Mouse (Mus musculus): ENCODE measurements around the gene Cenpa. TPM values are rescaled to one million over a fixed set of nuclear protein-coding genes. Genes with fewer than 3 reads are reported as not detected.

The Cenpa gene
- polyA plus RNA-seq (2015; fragmentation: Nextera tagmentation; extraction: Ambion mirVana): 58.1 and 79.9 TPM in 2 replicates

- H3K4me3 ChIP-seq (ENCODE audit: low read depth, low read length): peak within 1 kb of the TSS; percentile 86
- H3K27ac ChIP-seq (replicated peaks): peak within 1 kb of the TSS; percentile 85
- H3K9ac ChIP-seq (ENCODE audit: low read length): peak within 1 kb of the TSS; percentile 79
- ATAC-seq (ENCODE audit: low FRiP score, low TSS enrichment) (peak; percentile 94), DNase-seq (ENCODE audit: low spot score) (peak; percentile 89)
- no peaks in the 10 kb centered on the region for H3K9me3 ChIP-seq (ENCODE audit: control insufficient read depth, low read length)
- no peaks in the 10 kb centered on the region for H3K36me3 ChIP-seq (ENCODE audit: control insufficient read depth, insufficient read depth, low read length)
- WGBS: 1% methylated on average over 40 of the region's 40 CpGs
- peak within 1 kb of the TSS; percentile 94 for H3K4me2 ChIP-seq (replicated peaks; ENCODE audit: low read depth)
- TF ChIP-seq CTCF (IDR thresholded peaks at IDR 0.05; ENCODE audit: low read depth) (no peak), EP300 (optimal IDR thresholded peaks at IDR 0.05) (no peak)
- H3K4me1 ChIP-seq (replicated peaks; ENCODE audit: control insufficient read depth, insufficient read depth): no peaks in the 10 kb centered on the region
- H3K27me3 ChIP-seq (ENCODE audit: control insufficient read depth, insufficient read depth, low read length): no peaks in the 10 kb centered on the region
Measured at GRCm38 (mm10) chr5:30666391-30667195, at the start of gene Cenpa. Gene Cenpa (plus strand): TSS chr5:30666777.

- Histone ChIP-seq H3K4me1 (replicated peaks; ENCODE audit: control insufficient read depth, insufficient read depth) (peaks cover 14% of the 10 kb centered on the region), H3K9ac (ENCODE audit: low read length) (no peak overlapping the region; the same call in 1 of the 2 replicates), H3K27me3 (ENCODE audit: control insufficient read depth, insufficient read depth, low read length) (no peaks in the 10 kb centered on the region), H3K9me3 (ENCODE audit: control insufficient read depth, low read length) (no peaks in the 10 kb centered on the region), H3K27ac (replicated peaks) (peak overlapping the region; percentile 75), H3K4me2 (replicated peaks; ENCODE audit: low read depth) (0 out of 2 replicates have a peak overlapping the region, but pooled peaks have one; percentile 1), H3K36me3 (ENCODE audit: control insufficient read depth, insufficient read depth, low read length) (no peaks in the 10 kb centered on the region), H3K4me3 (ENCODE audit: low read depth, low read length) (no peak overlapping the region)
- 19% methylated on average over 3 of the region's 3 CpGs for WGBS
- DNase-seq (ENCODE audit: low spot score): no peak
- no peak for TF ChIP-seq CTCF (IDR thresholded peaks at IDR 0.05; ENCODE audit: low read depth)
- TF ChIP-seq EP300 (optimal IDR thresholded peaks at IDR 0.05): no peak
- 0 out of 2 replicates have a peak, but pooled peaks have one; percentile 15 for ATAC-seq (ENCODE audit: low FRiP score, low TSS enrichment)
Measured at GRCm38 (mm10) chr5:30617357-30617756, 49.2 kb upstream of the Cenpa start.

GRCm38 (mm10) chr5:30617851-30618250 lies 48.7 kb upstream of the Cenpa start:
- Histone ChIP-seq H3K9ac (ENCODE audit: low read length) (0 out of 2 replicates have a peak overlapping the region, but pooled peaks have one; percentile 2), H3K36me3 (ENCODE audit: control insufficient read depth, insufficient read depth, low read length) (no peaks in the 10 kb centered on the region), H3K9me3 (ENCODE audit: control insufficient read depth, low read length) (no peaks in the 10 kb centered on the region), H3K4me1 (replicated peaks; ENCODE audit: control insufficient read depth, insufficient read depth) (peaks cover 14% of the 10 kb centered on the region), H3K4me2 (replicated peaks; ENCODE audit: low read depth) (no peak overlapping the region), H3K4me3 (ENCODE audit: low read depth, low read length) (no peak overlapping the region), H3K27ac (replicated peaks) (peak overlapping the region; percentile 75), H3K27me3 (ENCODE audit: control insufficient read depth, insufficient read depth, low read length) (no peaks in the 10 kb centered on the region)
- WGBS: 29% methylated on average over 11 of the region's 11 CpGs
- ATAC-seq (ENCODE audit: low FRiP score, low TSS enrichment): peak; percentile 30
- TF ChIP-seq CTCF (IDR thresholded peaks at IDR 0.05; ENCODE audit: low read depth): no peak
- no peak for TF ChIP-seq EP300 (optimal IDR thresholded peaks at IDR 0.05)
- peak; percentile 86 for DNase-seq (ENCODE audit: low spot score)

GRCm38 (mm10) chr5:30618376-30619003 lies 48.1 kb upstream of the Cenpa start:
- peak overlapping the region; percentile 75 for H3K27ac ChIP-seq (replicated peaks)
- no peak for TF ChIP-seq CTCF (IDR thresholded peaks at IDR 0.05; ENCODE audit: low read depth)
- TF ChIP-seq EP300 (optimal IDR thresholded peaks at IDR 0.05): no peak
- H3K4me2 ChIP-seq (replicated peaks; ENCODE audit: low read depth): no peak overlapping the region
- no peak overlapping the region for H3K4me3 ChIP-seq (ENCODE audit: low read depth, low read length)
- ATAC-seq (ENCODE audit: low FRiP score, low TSS enrichment) (no peak), DNase-seq (ENCODE audit: low spot score) (no peak)
- H3K27me3 ChIP-seq (ENCODE audit: control insufficient read depth, insufficient read depth, low read length): no peaks in the 10 kb centered on the region
- 75% methylated on average over 8 of the region's 8 CpGs for WGBS
- H3K36me3 ChIP-seq (ENCODE audit: control insufficient read depth, insufficient read depth, low read length): no peaks in the 10 kb centered on the region
- H3K4me1 ChIP-seq (replicated peaks; ENCODE audit: control insufficient read depth, insufficient read depth): peaks cover 14% of the 10 kb centered on the region
- H3K9me3 ChIP-seq (ENCODE audit: control insufficient read depth, low read length): no peaks in the 10 kb centered on the region
- no peak overlapping the region for H3K9ac ChIP-seq (ENCODE audit: low read length)

- ATAC-seq (ENCODE audit: low FRiP score, low TSS enrichment): no peak
- Histone ChIP-seq H3K27me3 (ENCODE audit: control insufficient read depth, insufficient read depth, low read length) (no peaks in the 10 kb centered on the region), H3K4me2 (replicated peaks; ENCODE audit: low read depth) (no peak overlapping the region), H3K4me3 (ENCODE audit: low read depth, low read length) (no peak overlapping the region), H3K9me3 (ENCODE audit: control insufficient read depth, low read length) (no peaks in the 10 kb centered on the region), H3K4me1 (replicated peaks; ENCODE audit: control insufficient read depth, insufficient read depth) (peaks cover 9% of the 10 kb centered on the region), H3K9ac (ENCODE audit: low read length) (no peak overlapping the region), H3K36me3 (ENCODE audit: control insufficient read depth, insufficient read depth, low read length) (no peaks in the 10 kb centered on the region), H3K27ac (replicated peaks) (no peak overlapping the region)
- TF ChIP-seq EP300 (optimal IDR thresholded peaks at IDR 0.05) (no peak), CTCF (IDR thresholded peaks at IDR 0.05; ENCODE audit: low read depth) (no peak)
- 79% methylated on average over 2 of the region's 2 CpGs for WGBS
- no peak for DNase-seq (ENCODE audit: low spot score)
Measured at GRCm38 (mm10) chr5:30619211-30619610, 47.4 kb upstream of the Cenpa start.

All from stomach, postnatal 0 days (tissue).